Mouse (Mus musculus): ENCODE results near the gene Slain1. TPM values are rescaled to one million over a fixed set of nuclear protein-coding genes. Genes with fewer than 3 reads are reported as not detected.
"Not testable (repeated sequence)": the region's sequence is repeated elsewhere in the genome, so short reads cannot be mapped to it uniquely, and the experiment has no call there.

The Slain1 gene
- polyA plus RNA-seq, 1 experiment: 18.9 TPM

GRCm38 (mm10) chr14:103729760-103730367, 79.8 kb downstream of the Slain1 start:
- Histone ChIP-seq H3K9me3 (replicated peaks; ENCODE audit: control insufficient read depth, insufficient read depth, low read length, poor library complexity, severe bottlenecking) (no peaks in the 10 kb centered on the region), H3K9ac (ENCODE audit: low read depth, poor library complexity, severe bottlenecking) (no peak overlapping the region), H3K27me3 (ENCODE audit: control insufficient read depth, insufficient read depth, low read length, poor library complexity, severe bottlenecking) (no peaks in the 10 kb centered on the region; the same call in 1 of the 2 replicates), H3K4me1 (ENCODE audit: control insufficient read depth, insufficient read depth, low read length) (no peaks in the 10 kb centered on the region), H3K36me3 (ENCODE audit: control insufficient read depth, insufficient read depth, low read length, poor library complexity, severe bottlenecking) (no peaks in the 10 kb centered on the region), H3K27ac (ENCODE audit: insufficient read depth, low read length) (no peak overlapping the region), H3K4me3 (ENCODE audit: low read depth, low read length) (no peak overlapping the region)
- TF ChIP-seq EP300 (IDR thresholded peaks at IDR 0.05; ENCODE audit: insufficient read depth, low read depth, low read length) (no peak), POLR2A (IDR thresholded peaks at IDR 0.05; ENCODE audit: insufficient read depth, low read length) (no peak), CTCF (IDR thresholded peaks at IDR 0.05; ENCODE audit: low read depth, low read length) (no peak)

- no peaks in the 10 kb centered on the region for H3K4me1 ChIP-seq (ENCODE audit: control insufficient read depth, insufficient read depth, low read length)
- H3K9me3 ChIP-seq (replicated peaks; ENCODE audit: control insufficient read depth, insufficient read depth, low read length, poor library complexity, severe bottlenecking): no peaks in the 10 kb centered on the region
- no peak overlapping the region for H3K9ac ChIP-seq (ENCODE audit: low read depth, poor library complexity, severe bottlenecking)
- TF ChIP-seq POLR2A (IDR thresholded peaks at IDR 0.05; ENCODE audit: insufficient read depth, low read length): no peak
- peak; percentile 53 for TF ChIP-seq CTCF (IDR thresholded peaks at IDR 0.05; ENCODE audit: low read depth, low read length)
- no peak overlapping the region for H3K27ac ChIP-seq (ENCODE audit: insufficient read depth, low read length)
- H3K4me3 ChIP-seq (ENCODE audit: low read depth, low read length): no peak overlapping the region
- H3K27me3 ChIP-seq (ENCODE audit: control insufficient read depth, insufficient read depth, low read length, poor library complexity, severe bottlenecking): no peaks in the 10 kb centered on the region; the same call in 1 of the 2 replicates
- H3K36me3 ChIP-seq (ENCODE audit: control insufficient read depth, insufficient read depth, low read length, poor library complexity, severe bottlenecking): no peaks in the 10 kb centered on the region
Observed at GRCm38 (mm10) chr14:103732626-103733025, 82.6 kb downstream of the Slain1 start.

GRCm38 (mm10) chr14:103741216-103741615, 91.2 kb downstream of the Slain1 start:
- no peak for TF ChIP-seq POLR2A (IDR thresholded peaks at IDR 0.05; ENCODE audit: insufficient read depth, low read length)
- no peaks in the 10 kb centered on the region for H3K9me3 ChIP-seq (replicated peaks; ENCODE audit: control insufficient read depth, insufficient read depth, low read length, poor library complexity, severe bottlenecking)
- no peak overlapping the region for H3K9ac ChIP-seq (ENCODE audit: low read depth, poor library complexity, severe bottlenecking)
- H3K36me3 ChIP-seq (ENCODE audit: control insufficient read depth, insufficient read depth, low read length, poor library complexity, severe bottlenecking): no peaks in the 10 kb centered on the region
- H3K4me3 ChIP-seq (ENCODE audit: low read depth, low read length): no peak overlapping the region
- no peak overlapping the region for H3K27ac ChIP-seq (ENCODE audit: insufficient read depth, low read length)
- H3K27me3 ChIP-seq (ENCODE audit: control insufficient read depth, insufficient read depth, low read length, poor library complexity, severe bottlenecking): no peaks in the 10 kb centered on the region
- no peaks in the 10 kb centered on the region for H3K4me1 ChIP-seq (ENCODE audit: control insufficient read depth, insufficient read depth, low read length)

- H3K9me3 ChIP-seq (replicated peaks; ENCODE audit: control insufficient read depth, insufficient read depth, low read length, poor library complexity, severe bottlenecking): no peaks in the 10 kb centered on the region
- no peaks in the 10 kb centered on the region for H3K36me3 ChIP-seq (ENCODE audit: control insufficient read depth, insufficient read depth, low read length, poor library complexity, severe bottlenecking)
- no peaks in the 10 kb centered on the region for H3K27me3 ChIP-seq (ENCODE audit: control insufficient read depth, insufficient read depth, low read length, poor library complexity, severe bottlenecking)
- H3K9ac ChIP-seq (ENCODE audit: low read depth, poor library complexity, severe bottlenecking): no peak overlapping the region
- no peak for TF ChIP-seq EP300 (IDR thresholded peaks at IDR 0.05; ENCODE audit: insufficient read depth, low read depth, low read length)
- TF ChIP-seq CTCF (IDR thresholded peaks at IDR 0.05; ENCODE audit: low read depth, low read length): no peak
- TF ChIP-seq POLR2A (IDR thresholded peaks at IDR 0.05; ENCODE audit: insufficient read depth, low read length): no peak
- no peak overlapping the region for H3K27ac ChIP-seq (ENCODE audit: insufficient read depth, low read length)
- no peak overlapping the region for H3K4me3 ChIP-seq (ENCODE audit: low read depth, low read length)
- H3K4me1 ChIP-seq (ENCODE audit: control insufficient read depth, insufficient read depth, low read length): no peaks in the 10 kb centered on the region
Observed at GRCm38 (mm10) chr14:103742150-103742549, 92.1 kb downstream of the Slain1 start.

- Histone ChIP-seq H3K27ac (ENCODE audit: insufficient read depth, low read length) (no peak overlapping the region), H3K36me3 (ENCODE audit: control insufficient read depth, insufficient read depth, low read length, poor library complexity, severe bottlenecking) (no peaks in the 10 kb centered on the region), H3K27me3 (ENCODE audit: control insufficient read depth, insufficient read depth, low read length, poor library complexity, severe bottlenecking) (no peaks in the 10 kb centered on the region), H3K9ac (ENCODE audit: low read depth, poor library complexity, severe bottlenecking) (no peak overlapping the region), H3K4me1 (ENCODE audit: control insufficient read depth, insufficient read depth, low read length) (no peaks in the 10 kb centered on the region), H3K9me3 (replicated peaks; ENCODE audit: control insufficient read depth, insufficient read depth, low read length, poor library complexity, severe bottlenecking) (no peaks in the 10 kb centered on the region), H3K4me3 (ENCODE audit: low read depth, low read length) (no peak overlapping the region)
- TF ChIP-seq EP300 (IDR thresholded peaks at IDR 0.05; ENCODE audit: insufficient read depth, low read depth, low read length): no peak
- no peak for TF ChIP-seq CTCF (IDR thresholded peaks at IDR 0.05; ENCODE audit: low read depth, low read length)
- TF ChIP-seq POLR2A (IDR thresholded peaks at IDR 0.05; ENCODE audit: insufficient read depth, low read length): no peak
Observed at GRCm38 (mm10) chr14:103747345-103747744, 97.3 kb downstream of the Slain1 start.

GRCm38 (mm10) chr14:103750638-103751037, 100.6 kb downstream of the Slain1 start:
- H3K4me1 ChIP-seq (ENCODE audit: control insufficient read depth, insufficient read depth, low read length); H3K27ac ChIP-seq (ENCODE audit: insufficient read depth, low read length); H3K36me3 ChIP-seq (ENCODE audit: control insufficient read depth, insufficient read depth, low read length, poor library complexity, severe bottlenecking); H3K4me3 ChIP-seq (ENCODE audit: low read depth, low read length); H3K9me3 ChIP-seq (replicated peaks; ENCODE audit: control insufficient read depth, insufficient read depth, low read length, poor library complexity, severe bottlenecking); H3K27me3 ChIP-seq (ENCODE audit: control insufficient read depth, insufficient read depth, low read length, poor library complexity, severe bottlenecking); H3K9ac ChIP-seq (ENCODE audit: low read depth, poor library complexity, severe bottlenecking): not testable (repeated sequence)
